Mouse (Mus musculus) midbrain, embryonic 11.5 days (tissue): Measurements from ENCODE around the gene Nmb. TPM values are rescaled to one million over a fixed set of nuclear protein-coding genes. Genes with fewer than 3 reads are reported as not detected.
"Not testable (repeated sequence)": the region's sequence is repeated elsewhere in the genome, so short reads cannot be mapped to it uniquely, and the experiment has no call there.

Experiments
- ATAC-seq: fragments of 200-750 bp; cut with Nextera tagmentation; 2 replicates; pipeline ENCODE4 v1.8.0; 2017; ENCODE audit warnings: moderate TSS enrichment, moderate library complexity; ENCODE audit not compliant: low FRiP score
- DNase-seq: peaks from one replicate; pipeline ENCODE4 v3.0.0; 2015; ENCODE audit warnings: low spot score; ENCODE audit errors: missing footprints
- H3K27ac ChIP-seq: fragments of 300-500 bp; sonication (generic); 2 replicates; pipeline ENCODE4 v1.5.1; 2014; ENCODE audit warnings: low read depth, low read length
- H3K27me3 ChIP-seq: fragments of 300-500 bp; sonication (generic); 2 replicates; pipeline ENCODE4 v1.6.1; 2014; ENCODE audit warnings: mild to moderate bottlenecking, low read length, moderate library complexity, mixed read lengths; ENCODE audit not compliant: control insufficient read depth, insufficient read depth
- H3K36me3 ChIP-seq: fragments of 300-500 bp; sonication (generic); 2 replicates; pipeline ENCODE4 v1.6.1; 2014; ENCODE audit warnings: mild to moderate bottlenecking, low read length, moderate library complexity, mixed read lengths; ENCODE audit not compliant: control insufficient read depth, insufficient read depth
- H3K4me1 ChIP-seq: fragments of 300-500 bp; sonication (generic); 2 replicates; pipeline ENCODE4 v1.6.1; 2014; ENCODE audit warnings: low read length; ENCODE audit not compliant: control insufficient read depth, insufficient read depth
- H3K4me2 ChIP-seq: fragments of 300-500 bp; sonication (generic); 2 replicates; pipeline ENCODE4 v1.6.1; 2014; ENCODE audit warnings: mild to moderate bottlenecking, moderate library complexity
- H3K4me3 ChIP-seq: fragments of 300-500 bp; sonication (generic); 2 replicates; pipeline ENCODE4 v1.5.1; 2014; ENCODE audit warnings: low read depth, low read length
- H3K9ac ChIP-seq: fragments of 300-500 bp; sonication (generic); 2 replicates; pipeline ENCODE4 v1.6.1; 2014; ENCODE audit warnings: low read length
- H3K9me3 ChIP-seq: fragments of 300-500 bp; sonication (generic); 2 replicates; pipeline ENCODE4 v1.6.1; 2016; ENCODE audit warnings: low read length; ENCODE audit not compliant: control insufficient read depth
- WGBS: fragments of 180-500 bp; shearing (Covaris S2); extraction: QIAGEN DNeasy Blood & Tissue Kit; methylation state at CpG from one replicate; pipeline ENCODE4 v1.1.7; 2014; 5-methylcytosine and 5-hydroxymethylcytosine counted together
- polyA plus RNA-seq: library from polyadenylated mRNA; unstranded; fragments of >200 nt; fragmentation: Nextera tagmentation; extraction: Ambion mirVana; gene quantifications from 2 replicates; pipeline ENCODE4 v1.2.1, GENCODE M21; 2014

Gene Nmb
- 6.9 and 7.9 TPM in 2 replicates for polyA plus RNA-seq

DNA sequence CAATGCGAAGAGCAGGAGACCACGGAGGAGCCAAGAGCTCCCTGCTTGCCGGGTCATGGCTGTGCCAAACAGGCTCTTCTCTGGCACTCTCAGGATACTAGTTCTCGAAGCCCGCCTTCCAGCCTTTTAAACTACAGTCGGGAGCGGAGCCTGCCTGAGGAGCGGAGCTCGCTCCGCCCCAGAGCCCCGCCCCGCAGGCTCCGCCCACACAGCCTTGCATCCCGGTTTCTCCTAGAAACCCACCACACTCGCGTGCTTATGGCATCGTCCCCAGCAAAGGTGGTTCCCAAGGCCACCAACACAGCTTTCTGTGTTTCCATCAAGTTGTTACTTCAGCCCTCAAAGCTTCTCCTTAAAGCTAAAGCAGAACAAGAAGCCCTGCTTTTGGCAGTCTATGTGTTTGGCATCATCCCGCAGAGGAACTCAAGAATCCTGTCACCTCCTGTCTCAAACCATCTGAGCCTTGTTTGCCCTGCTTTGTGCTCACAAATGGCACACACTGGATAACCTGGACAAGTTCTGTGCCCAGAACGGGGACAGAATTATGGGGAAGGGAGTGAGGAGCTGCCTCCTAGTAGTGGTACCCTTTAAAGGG lies at the start of gene Nmb:
Gene Nmb (minus strand): TSS at position 156 of the 595 bp plus-strand sequence.
- WGBS, result 4% methylated on average over 19 of the region's 19 CpGs
- H3K27ac ChIP-seq, result no peak within 1 kb of the TSS
- H3K4me1 ChIP-seq, result peaks cover 12% of the 10 kb centered on the region
- H3K9ac ChIP-seq, result peak within 1 kb of the TSS; percentile 69
- no peaks in the 10 kb centered on the region for H3K9me3 ChIP-seq
- ATAC-seq (peak; percentile 67), DNase-seq (peak; percentile 98)
- H3K4me2 ChIP-seq, result peak within 1 kb of the TSS; percentile 80
- no peaks in the 10 kb centered on the region for H3K27me3 ChIP-seq
- peak within 1 kb of the TSS; percentile 39 for H3K4me3 ChIP-seq
- H3K36me3 ChIP-seq, result no peaks in the 10 kb centered on the region

DNA sequence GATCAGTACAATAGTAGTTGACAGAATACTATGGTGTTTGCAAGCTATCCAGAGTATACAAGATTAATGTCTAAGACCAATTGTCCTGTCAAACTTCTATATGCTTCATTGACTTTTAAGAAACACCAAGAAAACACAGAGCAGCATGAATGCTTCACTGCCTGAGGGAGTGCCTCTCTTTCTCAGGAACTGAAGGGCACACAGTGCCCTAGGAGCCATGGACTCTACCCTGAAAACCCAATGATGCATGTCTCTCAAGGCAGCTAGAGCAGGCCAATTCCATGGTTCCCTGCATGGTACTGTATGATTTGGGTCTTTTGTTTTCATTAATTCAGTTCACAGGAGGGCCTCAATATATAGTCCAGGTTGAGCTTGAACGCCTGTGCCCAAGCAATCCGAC lies 49.4 kb upstream of the Nmb start:
- Histone ChIP-seq H3K4me1 (no peaks in the 10 kb centered on the region), H3K27ac (no peak overlapping the region), H3K4me2 (no peak overlapping the region), H3K4me3 (no peak overlapping the region), H3K9me3 (no peaks in the 10 kb centered on the region), H3K36me3 (no peaks in the 10 kb centered on the region), H3K27me3 (no peaks in the 10 kb centered on the region), H3K9ac (no peak overlapping the region)
- 74% methylated on average over 2 of the region's 2 CpGs for WGBS
- ATAC-seq (no peak), DNase-seq (no peak)

- no peak for DNase-seq
- Histone ChIP-seq H3K4me3 (no peak overlapping the region), H3K4me1 (no peaks in the 10 kb centered on the region), H3K9ac (no peak overlapping the region), H3K27ac (no peak overlapping the region), H3K27me3 (no peaks in the 10 kb centered on the region), H3K4me2 (no peak overlapping the region), H3K9me3 (no peaks in the 10 kb centered on the region), H3K36me3 (no peaks in the 10 kb centered on the region)
- no peak for ATAC-seq
- 69% methylated on average over 3 of the region's 3 CpGs for whole genome bisulfite sequencing
Observed at GRCm38 (mm10) chr7:80952140-80952539, 47.3 kb upstream of the Nmb start.

- Histone ChIP-seq H3K36me3 (no peaks in the 10 kb centered on the region), H3K4me3 (no peak overlapping the region), H3K9ac (no peak overlapping the region), H3K9me3 (no peaks in the 10 kb centered on the region), H3K27me3 (no peaks in the 10 kb centered on the region), H3K4me1 (peaks cover 3% of the 10 kb centered on the region), H3K27ac (no peak overlapping the region), H3K4me2 (no peak overlapping the region)
- ATAC-seq (no peak), DNase-seq (no peak)
- 88% methylated on average over 4 of the region's 4 CpGs for WGBS
Observed at GRCm38 (mm10) chr7:80951461-80951860, 46.6 kb upstream of the Nmb start.

GRCm38 (mm10) chr7:80947445-80948350 lies 42.8 kb upstream of the Nmb start, which contains the start of gene Sec11a:
Gene Sec11a, minus strand, starts transcription at chr7:80947780.
- H3K4me1 ChIP-seq, result peaks cover 13% of the 10 kb centered on the region
- WGBS, result 2% methylated on average over 44 of the region's 44 CpGs
- peak; percentile 99 for ATAC-seq
- no peaks in the 10 kb centered on the region for H3K27me3 ChIP-seq
- DNase-seq, result peak; percentile 100
- peak within 1 kb of the TSS; percentile 92 for H3K9ac ChIP-seq
- H3K4me3 ChIP-seq, result peak within 1 kb of the TSS; percentile 89
- H3K27ac ChIP-seq, result peak within 1 kb of the TSS; percentile 98
- peaks cover 3% of the 10 kb centered on the region; the same call in 1 of the 2 replicates for H3K36me3 ChIP-seq
- no peaks in the 10 kb centered on the region for H3K9me3 ChIP-seq
- peak within 1 kb of the TSS; percentile 89 for H3K4me2 ChIP-seq

- Histone ChIP-seq H3K27ac (no peak overlapping the region), H3K4me2 (no peak overlapping the region), H3K27me3 (no peaks in the 10 kb centered on the region), H3K9ac (no peak overlapping the region), H3K9me3 (no peaks in the 10 kb centered on the region), H3K36me3 (no peaks in the 10 kb centered on the region), H3K4me1 (no peaks in the 10 kb centered on the region), H3K4me3 (no peak overlapping the region)
- 94% methylated on average over 4 of the region's 4 CpGs for WGBS
- ATAC-seq (no peak), DNase-seq (no peak)
Observed at GRCm38 (mm10) chr7:80939808-80940207, 34.9 kb upstream of the Nmb start.

DNA sequence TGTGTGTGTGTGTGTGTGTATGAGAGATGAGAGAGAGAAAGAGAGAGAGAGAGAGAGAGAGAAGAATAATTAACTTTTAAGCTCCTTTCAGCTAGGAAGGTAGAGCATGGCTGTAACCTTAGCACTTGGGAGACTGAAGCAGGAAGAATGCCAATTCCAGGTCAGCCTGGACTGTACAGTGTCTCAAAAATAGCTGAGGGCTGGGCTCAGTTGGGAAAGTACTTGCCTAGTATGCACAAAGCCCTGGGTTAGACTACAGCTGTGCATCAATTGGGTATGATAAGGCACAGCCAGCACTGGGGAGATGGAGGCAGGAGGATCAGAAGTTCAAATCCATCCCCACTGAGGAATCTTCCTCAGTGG lies 32.4 kb upstream of the Nmb start:
- H3K27ac ChIP-seq, DNase-seq, H3K4me2 ChIP-seq, H3K9ac ChIP-seq, H3K36me3 ChIP-seq, H3K4me3 ChIP-seq, ATAC-seq, H3K9me3 ChIP-seq, H3K27me3 ChIP-seq, H3K4me1 ChIP-seq: not testable (repeated sequence)

GRCm38 (mm10) chr7:80936617-80937303 lies 31.9 kb upstream of the Nmb start:
- not testable (repeated sequence) for H3K4me3 ChIP-seq, H3K27me3 ChIP-seq, H3K9ac ChIP-seq, H3K36me3 ChIP-seq, DNase-seq, H3K27ac ChIP-seq, H3K4me2 ChIP-seq, H3K9me3 ChIP-seq, ATAC-seq, H3K4me1 ChIP-seq
- 85% methylated on average over 7 of the region's 7 CpGs for WGBS

DNA sequence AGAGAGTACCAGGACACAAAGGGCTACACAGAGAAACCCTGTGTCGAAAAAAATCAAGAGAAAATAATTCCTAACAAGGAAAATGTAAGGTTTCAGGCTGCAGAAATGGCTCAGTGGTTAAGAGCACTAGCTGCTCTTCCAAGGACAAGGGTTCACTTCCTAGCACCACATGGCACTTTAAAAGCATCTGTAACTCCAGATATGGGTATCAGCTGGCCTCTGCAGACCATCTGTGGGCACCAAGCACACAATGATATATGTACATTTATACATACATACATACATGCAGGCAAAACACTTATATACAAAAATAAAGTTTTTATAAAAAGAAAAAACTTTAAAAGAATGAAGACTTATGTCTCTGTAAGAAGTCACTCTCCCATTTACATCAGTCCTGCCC lies 31.0 kb upstream of the Nmb start:
- DNase-seq, result no peak
- Histone ChIP-seq H3K36me3 (no peaks in the 10 kb centered on the region; the same call in 1 of the 2 replicates), H3K4me2 (no peak overlapping the region), H3K4me1 (no peaks in the 10 kb centered on the region), H3K9me3 (no peaks in the 10 kb centered on the region), H3K4me3 (no peak overlapping the region), H3K27ac (no peak overlapping the region), H3K27me3 (no peaks in the 10 kb centered on the region), H3K9ac (no peak overlapping the region)
- 97% methylated on average over 1 of the region's 1 CpGs for WGBS
- no peak for ATAC-seq
